Mouse (Mus musculus) macrophage (primary cell): Measurements from ENCODE around the gene Sit1. TPM values are rescaled to one million over a fixed set of nuclear protein-coding genes. Genes with fewer than 3 reads are reported as not detected.

ENCODE experiments used
- H3K27ac ChIP-seq: fragments of 350-480 bp; formaldehyde crosslinking; 2 replicates; pipeline ENCODE4 v1.9.0; 2021
- H3K36me3 ChIP-seq: fragments of 350-480 bp; formaldehyde crosslinking; 2 replicates; pipeline ENCODE4 v1.9.0; 2021; ENCODE audit errors: inconsistent target
- H3K4me3 ChIP-seq: fragments of 350-480 bp; formaldehyde crosslinking; 2 replicates; pipeline ENCODE4 v1.9.0; 2021; ENCODE audit errors: inconsistent target
- H3K79me2 ChIP-seq: fragments of 350-480 bp; formaldehyde crosslinking; 2 replicates; pipeline ENCODE4 v1.9.0; 2021; ENCODE audit errors: inconsistent target
- WGBS: methylation state at CpG from one replicate; pipeline ENCODE4 v1.1.7; 2026; ENCODE audit warnings: inconsistent platforms; ENCODE audit not compliant: missing documents; 5-methylcytosine and 5-hydroxymethylcytosine counted together
- polyA plus RNA-seq: library from polyadenylated mRNA; stranded (reverse); fragments of 250-400 nt; gene quantifications from 3 replicates; pipeline ENCODE4 v1.2.4, GENCODE M21; 2018; ENCODE audit warnings: inconsistent platforms

Sit1 gene
- polyA plus RNA-seq, 1 experiment from 2014 or later, result not detected

GRCm38 (mm10) chr4:43465935-43466334 lies 17.6 kb downstream of the Sit1 start:
- H3K79me2 ChIP-seq, result no peaks in the 10 kb centered on the region
- H3K36me3 ChIP-seq, result no peaks in the 10 kb centered on the region
- no peak overlapping the region for H3K4me3 ChIP-seq
- 18% methylated on average over 6 of the region's 6 CpGs for WGBS
- peak overlapping the region; percentile 100 for H3K27ac ChIP-seq

GRCm38 (mm10) chr4:43463102-43463501 lies 20.4 kb downstream of the Sit1 start:
- 96% methylated on average over 5 of the region's 5 CpGs for WGBS
- Histone ChIP-seq H3K4me3 (no peak overlapping the region), H3K79me2 (no peaks in the 10 kb centered on the region), H3K36me3 (no peaks in the 10 kb centered on the region), H3K27ac (no peak overlapping the region)

DNA sequence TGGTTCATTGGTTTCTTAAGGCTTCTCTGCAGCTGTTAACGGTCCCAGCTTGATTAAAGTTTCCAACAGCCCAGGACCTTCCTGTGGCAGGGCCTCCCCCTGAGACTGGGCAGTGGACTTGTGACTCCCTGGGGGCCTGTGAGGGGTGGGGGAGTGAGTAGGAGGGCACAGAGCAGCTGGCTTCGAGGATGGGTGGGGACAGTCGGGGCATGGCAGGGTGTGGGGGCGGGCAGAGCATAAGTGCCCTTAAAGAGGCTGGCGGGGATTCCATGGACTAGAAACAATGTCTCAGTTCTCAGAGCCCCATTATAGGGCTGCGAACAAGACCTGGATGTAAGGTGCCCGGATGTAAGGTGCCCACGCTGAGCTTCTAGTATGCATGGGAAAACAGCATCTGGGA lies 26.4 kb downstream of the Sit1 start:
- no peak overlapping the region for H3K27ac ChIP-seq
- no peak overlapping the region for H3K4me3 ChIP-seq
- WGBS, result 42% methylated on average over 8 of the region's 8 CpGs
- peaks cover 2% of the 10 kb centered on the region; the same call in 1 of the 2 replicates for H3K36me3 ChIP-seq
- H3K79me2 ChIP-seq, result peaks cover 22% of the 10 kb centered on the region

GRCm38 (mm10) chr4:43456470-43456869 lies 27.1 kb downstream of the Sit1 start:
- Histone ChIP-seq H3K4me3 (no peak overlapping the region), H3K27ac (no peak overlapping the region), H3K79me2 (peaks cover 28% of the 10 kb centered on the region), H3K36me3 (peaks cover 8% of the 10 kb centered on the region; the same call in 1 of the 2 replicates)
- WGBS, result 44% methylated on average over 4 of the region's 4 CpGs

DNA sequence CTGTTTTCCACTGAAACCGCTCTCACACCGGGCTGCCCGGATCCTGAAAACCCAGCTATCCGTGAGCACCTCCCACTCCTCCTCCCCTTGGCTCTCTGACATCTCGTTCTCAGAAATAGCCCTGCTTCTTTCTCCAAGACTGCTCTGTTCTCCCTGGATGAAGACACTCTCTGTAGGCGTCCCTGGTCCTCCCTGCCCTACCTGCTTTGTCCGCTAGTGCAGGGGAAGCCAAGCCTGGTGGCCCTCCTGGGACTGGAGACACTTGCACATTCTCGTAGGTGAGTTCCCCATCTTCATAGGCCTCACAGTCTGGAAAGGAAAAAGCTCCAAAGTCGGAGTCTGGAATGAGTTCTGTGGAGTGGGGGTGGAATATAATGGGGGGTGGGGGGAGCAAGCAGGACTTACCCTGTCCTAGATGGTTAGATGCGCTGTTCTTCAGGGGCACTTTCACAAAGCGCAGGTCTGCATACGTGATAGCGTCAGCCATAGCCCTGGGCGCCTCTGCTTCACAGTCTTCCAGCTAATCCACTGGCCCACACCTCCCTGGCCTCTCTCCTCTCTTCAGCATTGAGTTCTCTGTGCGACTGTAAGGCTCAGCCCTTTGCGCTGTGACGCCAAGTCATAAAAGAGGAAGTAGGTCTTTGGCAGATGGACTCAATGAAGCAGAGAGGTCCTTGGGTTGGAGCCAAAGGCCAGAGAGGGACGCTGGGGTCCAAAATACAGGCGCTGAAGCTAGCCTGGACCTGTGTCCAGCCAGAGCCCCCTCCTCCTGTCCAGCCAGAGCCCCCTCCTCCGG lies 29.3 kb downstream of the Sit1 start, which contains the start of gene Cd72:
Cd72 (minus strand) TSS at position 588 of the 796 bp plus-strand sequence.
- Histone ChIP-seq H3K4me3 (peak within 1 kb of the TSS; percentile 53), H3K36me3 (peaks cover 25% of the 10 kb centered on the region; the same call in 1 of the 2 replicates)

DNA sequence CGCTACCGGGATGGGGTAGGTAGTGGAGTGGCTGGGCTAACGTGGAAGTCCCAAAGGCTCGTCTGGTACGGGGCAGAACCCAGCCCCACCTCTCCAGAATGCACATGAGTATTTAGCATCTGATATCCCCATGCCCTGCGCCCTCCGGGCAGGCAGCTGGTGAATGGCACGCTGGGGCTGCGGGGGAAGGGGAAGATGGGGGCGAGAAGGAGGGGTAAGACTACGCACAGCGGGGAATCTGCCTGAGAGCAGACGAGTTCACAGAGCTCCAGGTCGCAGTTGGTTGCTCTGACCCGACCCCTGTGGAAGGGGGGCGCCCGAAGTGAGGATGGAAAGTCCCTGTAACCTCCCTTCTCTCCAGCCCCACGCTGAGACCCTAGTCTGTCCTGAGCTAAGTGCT lies 30.1 kb downstream of the Sit1 start:
- peaks cover 45% of the 10 kb centered on the region for H3K79me2 ChIP-seq
- WGBS, result 8% methylated on average over 18 of the region's 18 CpGs
- H3K27ac ChIP-seq, result peak overlapping the region; percentile 78
- H3K36me3 ChIP-seq, result peaks cover 33% of the 10 kb centered on the region
- H3K4me3 ChIP-seq, result peak overlapping the region; percentile 53

More for the DNA sequence above, 29.3 kb downstream of the Sit1 start, which contains the start of gene Cd72:
- 6% methylated on average over 20 of the region's 20 CpGs for WGBS
- Histone ChIP-seq H3K27ac (peak within 1 kb of the TSS; percentile 78), H3K79me2 (peaks cover 45% of the 10 kb centered on the region)

GRCm38 (mm10) chr4:43452315-43452714 lies 31.2 kb downstream of the Sit1 start:
- Histone ChIP-seq H3K79me2 (peaks cover 45% of the 10 kb centered on the region), H3K27ac (no peak overlapping the region), H3K4me3 (no peak overlapping the region), H3K36me3 (peaks cover 44% of the 10 kb centered on the region)
- WGBS, result 87% methylated on average over 10 of the region's 11 CpGs

- peaks cover 61% of the 10 kb centered on the region for H3K36me3 ChIP-seq
- H3K79me2 ChIP-seq, result peaks cover 51% of the 10 kb centered on the region
- no peak overlapping the region for H3K27ac ChIP-seq
- WGBS, result 97% methylated on average over 3 of the region's 3 CpGs
- no peak overlapping the region for H3K4me3 ChIP-seq
These were observed 35.0 kb downstream of the Sit1 start for GRCm38 (mm10) chr4:43448554-43448953.

DNA sequence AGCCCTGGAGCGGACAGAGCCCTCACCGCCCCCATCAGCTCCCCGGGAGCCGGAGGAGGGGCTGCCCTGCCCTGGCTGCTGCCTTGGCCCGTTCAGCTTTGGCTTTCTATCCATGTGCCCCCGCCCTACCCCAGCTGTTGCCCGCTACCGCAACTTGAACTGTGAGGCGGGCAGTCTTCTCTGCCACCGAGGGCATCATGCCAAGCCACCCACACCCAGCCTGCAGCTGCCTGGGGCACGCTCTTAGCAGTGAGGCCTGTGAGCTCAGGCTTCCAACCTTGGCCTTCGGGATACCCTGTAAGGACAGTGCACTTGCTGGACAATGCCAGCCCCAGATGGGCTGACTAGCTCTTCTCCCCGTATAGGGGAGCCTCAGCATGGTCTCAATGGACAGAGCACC lies 36.3 kb downstream of the Sit1 start:
- Histone ChIP-seq H3K4me3 (no peak overlapping the region), H3K36me3 (peaks cover 61% of the 10 kb centered on the region), H3K79me2 (peaks cover 40% of the 10 kb centered on the region), H3K27ac (no peak overlapping the region)
- WGBS, result 94% methylated on average over 13 of the region's 13 CpGs

DNA sequence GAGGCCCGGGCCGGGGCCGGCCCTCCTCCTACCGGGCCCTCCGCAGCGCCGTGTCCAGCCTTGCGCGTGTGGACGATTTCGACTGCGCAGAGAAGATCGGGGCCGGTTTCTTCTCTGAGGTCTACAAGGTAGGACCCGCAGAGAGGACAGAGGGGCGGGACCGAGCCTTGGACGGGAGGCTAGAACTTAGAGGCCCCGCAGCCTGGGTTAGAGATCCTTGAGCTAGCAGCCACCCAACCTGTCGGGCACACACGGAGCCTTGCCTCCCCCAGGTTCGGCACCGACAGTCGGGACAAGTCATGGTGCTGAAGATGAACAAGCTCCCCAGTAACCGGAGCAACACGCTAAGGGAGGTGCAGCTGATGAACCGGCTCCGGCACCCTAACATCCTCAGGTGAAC lies 40.0 kb downstream of the Sit1 start:
- Histone ChIP-seq H3K79me2 (peaks cover 15% of the 10 kb centered on the region), H3K27ac (no peak overlapping the region)
- WGBS, result 3% methylated on average over 28 of the region's 28 CpGs

DNA sequence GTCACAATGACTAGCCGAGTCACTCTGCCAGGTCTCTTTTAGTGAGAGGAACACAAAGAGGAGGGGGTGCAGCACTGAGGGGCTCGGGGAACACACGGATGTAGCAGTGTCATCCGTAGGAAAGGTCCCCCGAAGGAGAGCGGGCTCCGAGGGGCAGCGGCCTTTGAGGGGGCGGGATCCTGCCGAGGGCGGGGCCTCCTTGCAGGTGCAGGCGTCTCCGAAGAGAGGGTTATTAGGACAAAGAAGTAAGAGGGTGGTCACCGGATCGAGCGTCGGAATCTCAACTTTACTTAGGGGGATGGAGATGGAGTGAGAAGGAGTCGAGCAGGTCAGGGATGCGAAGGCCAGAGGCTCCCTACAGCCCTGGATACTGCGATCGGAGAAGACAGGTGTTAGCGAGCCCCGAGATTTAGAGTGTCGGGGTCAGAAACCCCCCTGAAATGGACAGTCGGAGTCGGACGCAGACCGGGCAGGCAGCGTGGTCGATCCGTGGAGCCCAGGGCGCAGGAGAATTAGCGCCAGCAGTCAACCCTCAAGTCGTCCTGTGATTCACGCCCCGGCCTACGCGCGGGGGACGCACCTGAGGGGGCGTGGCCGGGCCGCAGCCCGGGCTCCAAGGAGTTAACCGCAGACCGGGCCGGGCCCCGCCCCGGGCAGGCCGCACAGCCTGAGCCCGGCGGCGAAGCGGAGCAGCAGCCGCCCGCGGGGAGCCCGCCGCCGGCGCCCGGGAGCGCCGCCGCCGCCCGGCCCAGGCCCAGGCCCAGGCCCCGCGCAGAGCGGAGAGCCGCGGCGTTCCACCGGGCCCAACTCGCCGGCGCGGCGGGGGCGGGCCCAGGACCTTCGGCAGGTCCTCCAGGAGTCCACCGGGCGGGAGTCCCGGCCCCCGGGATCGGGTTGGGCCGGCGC lies 40.8 kb downstream of the Sit1 start:
- WGBS, result under 1% methylated on average over 88 of the region's 88 CpGs
- Histone ChIP-seq H3K27ac (peak overlapping the region; percentile 55), H3K79me2 (peaks cover 15% of the 10 kb centered on the region), H3K36me3 (peaks cover 21% of the 10 kb centered on the region), H3K4me3 (peak overlapping the region; percentile 66)

More for the DNA sequence above, 40.0 kb downstream of the Sit1 start:
- peak overlapping the region; percentile 66 for H3K4me3 ChIP-seq
- H3K36me3 ChIP-seq, result peaks cover 29% of the 10 kb centered on the region

DNA sequence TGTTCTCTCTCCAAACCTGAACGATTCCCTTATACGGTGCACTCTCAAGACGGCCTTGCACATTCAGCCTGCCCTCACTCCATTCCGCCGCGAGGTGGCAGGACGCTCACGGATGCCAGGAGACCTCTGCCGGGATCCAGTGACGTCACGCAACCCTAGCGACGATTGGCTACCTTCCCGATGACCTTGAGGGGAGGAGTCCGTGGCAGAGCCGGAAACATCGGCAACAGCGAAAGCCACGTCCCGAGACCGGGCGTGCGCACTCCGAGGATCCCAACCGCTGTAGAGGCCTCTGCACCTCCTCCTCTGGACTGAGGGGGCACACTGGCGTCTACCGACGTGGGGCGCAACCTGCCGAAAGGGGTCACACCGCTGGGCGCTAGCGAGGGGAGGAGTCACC lies 41.5 kb downstream of the Sit1 start:
- Histone ChIP-seq H3K4me3 (peak overlapping the region; percentile 66), H3K36me3 (peaks cover 15% of the 10 kb centered on the region), H3K79me2 (peaks cover 15% of the 10 kb centered on the region), H3K27ac (peak overlapping the region; percentile 55)
- 2% methylated on average over 33 of the region's 33 CpGs for WGBS

DNA sequence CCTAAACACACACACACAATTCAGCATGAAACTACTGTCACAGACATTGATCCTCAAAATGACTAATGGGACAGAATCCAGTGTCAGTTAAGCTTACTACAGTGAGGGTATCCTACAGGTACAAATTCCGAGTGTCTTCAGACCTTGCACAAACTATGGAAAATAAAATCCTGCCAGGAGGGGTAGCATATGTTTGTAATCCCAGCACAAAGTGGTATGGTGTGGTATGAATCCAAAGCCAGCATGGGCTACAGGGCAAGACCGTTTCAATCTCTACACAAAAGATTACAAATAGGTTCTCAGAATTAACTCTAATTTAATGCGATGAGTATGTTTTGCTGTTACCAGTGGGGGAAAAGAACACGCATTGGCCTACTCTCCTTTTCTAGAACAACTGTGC lies 41.9 kb downstream of the Sit1 start, which contains the start of gene Tesk1:
Tesk1 (plus strand) TSS at position 301 of the 400 bp plus-strand sequence.
- 41% methylated on average over 4 of the region's 4 CpGs for WGBS
- peak within 1 kb of the TSS; percentile 55 for H3K27ac ChIP-seq
- H3K36me3 ChIP-seq, result peaks cover 14% of the 10 kb centered on the region
- peaks cover 15% of the 10 kb centered on the region for H3K79me2 ChIP-seq
- peak within 1 kb of the TSS; percentile 66 for H3K4me3 ChIP-seq

DNA sequence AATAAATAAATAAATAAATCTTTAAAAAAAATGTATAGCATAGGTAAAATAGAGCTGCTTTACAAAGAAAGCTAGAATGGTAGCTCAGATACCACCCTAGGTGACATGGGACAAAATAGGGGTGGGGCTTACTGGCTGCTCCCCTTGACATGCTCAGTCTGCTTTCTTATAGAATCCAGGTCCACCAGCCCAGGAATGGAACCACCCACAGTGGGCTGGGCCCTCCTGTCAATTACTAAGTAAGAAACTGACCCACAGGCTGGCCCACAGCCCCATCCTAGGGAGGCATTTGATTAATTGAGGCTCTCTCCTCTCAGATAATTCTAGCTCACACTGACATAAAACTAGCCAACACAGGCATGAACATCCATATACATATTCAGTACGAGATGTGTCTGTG lies 50.7 kb downstream of the Sit1 start:
- WGBS, result 89% methylated on average over 1 of the region's 1 CpGs
- Histone ChIP-seq H3K27ac (no peak overlapping the region), H3K36me3 (no peaks in the 10 kb centered on the region), H3K79me2 (no peaks in the 10 kb centered on the region), H3K4me3 (no peak overlapping the region)
